Mouse (Mus musculus) testis, postnatal 10 days (tissue): ENCODE measurements around the gene Gpcpd1.
"Not testable (repeated sequence)": the region's sequence is repeated elsewhere in the genome, so short reads cannot be mapped to it uniquely, and the experiment has no call there.

Experiments used
- DNase-seq: peaks from one replicate; pipeline ENCODE4 v3.0.0; 2021; ENCODE audit warnings: low spot score

The Gpcpd1 gene

DNA sequence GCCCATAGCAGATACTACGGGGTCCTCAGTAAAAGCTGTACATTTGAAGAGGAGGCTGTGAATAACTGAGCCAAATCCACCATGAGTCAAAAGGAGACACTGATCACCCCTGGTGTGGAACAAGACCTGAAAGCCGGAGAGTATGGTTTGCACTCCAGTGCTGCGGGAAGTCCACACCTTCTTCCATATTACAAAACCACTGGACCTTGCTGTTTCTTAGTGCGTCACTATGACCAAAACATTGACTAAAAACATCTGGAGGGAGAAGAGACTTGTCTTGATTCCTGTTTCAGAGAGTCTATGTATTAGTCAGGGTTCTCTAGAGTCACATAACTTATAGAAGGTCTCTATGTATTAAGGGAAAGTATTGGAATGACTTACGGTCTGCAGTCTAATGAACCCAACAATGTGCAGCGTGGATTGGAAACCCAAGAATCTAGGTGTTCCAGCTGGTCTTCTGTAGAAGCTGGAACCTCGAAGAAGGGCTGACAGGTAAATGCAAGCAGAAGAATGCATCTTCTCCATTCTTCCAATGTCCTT lies at the start of gene Gpcpd1:
TSS of gene Gpcpd1 (minus strand) at position 490 of the 540 bp plus-strand sequence.
- DNase-seq: no peak

DNA sequence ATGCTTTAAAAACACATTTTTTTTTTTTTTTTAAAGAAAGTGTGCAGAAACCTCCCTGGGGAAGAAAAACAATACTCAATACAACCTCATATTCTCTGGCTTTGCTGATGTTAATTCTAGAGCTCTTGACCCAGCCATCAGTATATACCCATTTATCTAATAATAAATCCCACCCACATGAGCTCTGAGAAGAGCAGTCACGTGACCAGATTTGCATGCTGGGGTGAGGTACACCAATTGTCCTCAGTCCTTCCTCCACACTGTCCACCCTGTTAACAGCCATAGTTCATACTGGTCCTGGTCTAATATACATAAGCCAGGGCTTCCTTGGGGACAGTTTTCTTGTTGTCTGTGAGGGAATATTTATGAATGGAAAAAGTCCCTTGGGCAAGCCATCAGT lies 49.0 kb upstream of the Gpcpd1 start:
- DNase-seq: no peak

DNA sequence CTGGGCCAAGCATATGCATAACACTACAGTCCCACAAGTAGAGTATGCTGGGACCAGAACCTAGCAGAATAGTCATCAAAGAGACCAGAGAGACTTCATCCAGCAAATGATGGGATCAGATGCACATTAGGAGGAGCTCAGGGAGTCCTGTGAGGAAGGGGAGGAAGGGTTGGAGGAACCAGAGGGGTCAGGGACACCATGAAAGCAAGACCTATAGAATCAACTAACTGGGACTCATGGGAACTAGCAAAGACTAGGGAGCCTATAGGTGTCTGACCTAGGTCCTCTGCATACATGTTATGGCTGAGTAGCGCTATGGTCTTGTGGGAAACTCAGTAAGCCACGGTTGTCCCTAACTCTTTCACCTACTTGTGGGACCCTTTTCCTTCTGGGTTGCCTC lies 41.1 kb upstream of the Gpcpd1 start:
- no peak for DNase-seq

DNA sequence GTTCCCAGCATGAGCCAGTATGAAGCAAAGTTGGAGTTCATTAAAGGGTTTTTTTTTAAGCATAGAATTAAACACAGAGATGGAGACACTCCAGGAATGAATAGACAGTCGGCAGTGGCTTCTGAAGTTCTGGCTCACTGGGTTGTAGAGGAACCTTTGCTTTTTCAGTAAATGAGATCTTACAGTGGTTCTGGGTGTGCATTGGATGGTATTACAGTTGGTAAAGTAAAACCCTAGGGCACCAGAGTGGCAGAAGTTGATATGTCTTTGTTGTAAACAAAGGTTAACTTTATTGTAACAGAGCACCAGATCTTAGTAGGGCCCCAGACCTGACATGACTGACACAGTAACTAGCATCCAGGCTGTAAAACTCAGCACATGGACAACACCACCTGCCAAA lies 35.6 kb upstream of the Gpcpd1 start:
- no peak for DNase-seq

GRCm38 (mm10) chr2:132617693-132618092 lies 30.2 kb upstream of the Gpcpd1 start:
- DNase-seq: no peak

DNA sequence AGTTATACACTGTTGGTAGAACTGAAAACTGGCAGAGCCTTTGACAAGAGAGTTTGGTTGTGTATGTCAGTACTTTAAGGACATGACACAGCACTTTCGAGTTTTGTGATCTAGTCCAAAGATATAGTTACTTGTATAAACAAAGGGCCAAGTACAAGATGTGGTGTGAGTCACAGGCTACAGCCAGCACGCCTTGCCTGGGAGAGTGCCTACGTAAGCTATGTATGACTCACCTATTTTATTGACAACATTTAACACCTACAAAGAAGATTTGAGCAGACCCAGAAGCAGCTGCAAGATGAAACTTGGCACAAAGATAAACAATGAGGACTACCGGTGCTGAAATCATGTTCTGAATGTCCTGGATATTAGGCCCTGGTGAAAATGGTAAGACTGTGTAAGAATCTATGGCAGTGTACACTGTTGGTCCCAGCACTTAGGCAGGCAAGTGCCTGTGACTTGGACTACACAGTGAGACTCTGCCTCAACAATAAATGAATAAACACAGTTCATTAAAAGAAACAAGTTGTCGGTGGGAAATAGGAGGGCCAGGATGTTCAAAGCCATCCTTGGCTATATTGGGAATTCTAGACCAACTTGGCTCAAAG lies 26.2 kb upstream of the Gpcpd1 start:
- no peak for DNase-seq

DNA sequence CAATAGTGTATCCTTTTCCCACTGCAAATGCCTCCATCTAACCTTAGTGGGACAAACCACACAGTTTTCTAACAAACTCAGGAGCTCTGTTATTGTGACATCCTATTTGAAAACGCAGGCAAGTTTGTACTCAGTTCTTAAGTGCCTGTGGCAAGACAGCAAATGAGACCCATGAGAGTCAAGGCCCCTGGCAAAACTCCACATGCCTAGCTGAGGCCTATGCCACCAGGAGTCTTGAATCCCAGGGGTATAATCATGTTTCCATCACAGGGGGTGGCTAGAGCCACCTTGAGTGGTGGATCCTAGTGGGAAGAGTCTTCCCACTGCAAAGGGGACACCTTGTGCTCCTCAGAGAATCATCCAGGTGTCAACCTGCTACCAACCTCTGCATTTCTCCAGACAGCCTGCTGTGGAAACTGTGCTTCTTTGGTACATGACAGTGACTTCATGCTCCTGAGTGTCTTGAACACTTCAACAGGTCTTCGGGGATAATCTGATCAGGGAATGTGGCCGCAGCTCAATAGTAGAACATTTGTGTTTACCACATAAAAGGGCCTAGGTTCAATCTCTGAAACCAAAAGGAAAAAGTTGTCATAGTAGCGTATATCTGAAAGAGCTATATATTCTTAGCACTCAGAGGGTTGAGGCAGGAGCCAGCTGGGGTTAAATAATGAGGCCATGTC lies 24.2 kb upstream of the Gpcpd1 start:
- DNase-seq: no peak

DNA sequence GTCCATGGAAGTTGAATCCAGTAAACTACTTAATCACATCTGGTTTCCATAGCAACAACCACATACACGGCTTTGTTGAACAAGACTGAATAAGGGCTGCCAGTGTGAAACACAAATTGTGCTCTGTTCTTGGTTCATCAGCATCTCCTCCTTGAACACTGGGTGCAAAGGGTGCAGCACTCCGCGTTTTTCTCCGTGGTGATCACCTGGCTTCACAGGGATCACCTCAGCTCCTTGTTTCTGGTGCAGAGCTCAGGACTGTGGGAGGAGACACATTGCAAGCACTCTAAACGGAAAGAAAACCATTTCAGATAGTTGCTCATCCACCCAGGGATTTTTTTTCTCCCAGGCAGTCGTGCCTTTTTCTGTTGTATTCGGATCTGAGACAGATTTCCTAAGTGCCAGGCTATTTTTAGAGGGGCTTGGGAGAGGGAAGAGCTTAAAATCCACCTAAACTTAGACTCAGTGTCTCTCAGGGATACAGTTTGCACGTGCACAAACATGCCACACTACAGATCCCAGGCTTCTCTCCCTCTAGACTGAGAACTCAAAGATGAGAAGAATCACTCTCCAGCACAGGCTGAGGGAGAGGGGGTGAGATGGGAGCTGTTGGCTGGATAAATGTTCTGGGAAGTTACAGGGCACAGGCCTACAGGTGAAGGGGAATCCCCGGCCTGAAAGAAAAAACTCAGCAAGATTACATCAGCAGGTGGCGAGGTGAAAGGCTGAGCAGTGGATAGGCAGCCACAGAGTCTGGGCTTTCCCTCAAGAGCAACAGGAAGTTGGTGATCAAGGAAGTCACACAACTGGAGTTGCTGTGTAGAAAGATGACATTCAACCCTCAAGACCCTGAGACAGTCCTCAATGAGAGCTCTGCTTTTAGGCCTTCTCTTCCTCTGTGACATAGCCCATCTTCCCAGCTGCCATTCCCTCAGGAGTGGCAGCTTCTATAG lies 19.9 kb upstream of the Gpcpd1 start:
- DNase-seq: no peak

- DNase-seq: no peak
These were observed 18.4 kb upstream of the Gpcpd1 start for GRCm38 (mm10) chr2:132605795-132606563.

DNA sequence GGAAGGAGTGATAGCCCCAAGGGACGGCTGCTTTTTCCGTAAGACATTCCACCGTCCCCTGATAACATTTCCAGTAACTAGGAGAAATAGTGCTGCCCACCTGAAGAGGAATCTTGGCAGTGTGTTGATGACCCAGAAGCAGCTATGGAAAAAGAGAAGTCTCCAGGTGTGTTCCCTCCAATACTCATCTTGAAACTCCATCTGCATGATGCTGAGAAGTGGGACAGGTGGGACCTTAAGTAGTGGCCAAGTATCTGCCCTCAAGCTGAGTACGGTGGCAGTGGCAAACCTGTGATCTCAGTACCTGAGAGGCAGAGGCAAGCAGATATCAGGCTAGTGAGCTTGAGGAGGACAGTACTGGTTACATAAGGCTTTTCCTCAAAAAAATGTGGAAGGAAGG lies 17.4 kb upstream of the Gpcpd1 start:
- no peak for DNase-seq

DNA sequence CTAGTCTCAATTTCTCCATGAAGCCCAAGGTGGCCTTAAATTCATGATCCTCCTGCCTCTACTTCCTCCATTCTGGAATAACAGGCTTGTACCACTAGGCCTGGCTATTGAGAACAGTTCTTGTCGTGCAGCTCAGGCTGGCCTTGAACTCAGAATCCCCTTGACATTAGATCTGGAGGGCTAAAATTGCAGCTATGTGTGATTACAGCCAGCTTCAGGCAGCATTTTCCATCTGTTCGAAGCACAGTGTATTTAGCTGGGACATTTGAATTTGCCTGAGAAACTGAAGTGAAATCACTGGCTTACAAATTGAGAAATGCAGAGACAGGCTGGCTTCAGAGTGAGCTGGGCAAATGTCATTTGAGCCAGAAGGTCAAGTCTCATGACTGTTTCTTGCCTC lies 16.2 kb upstream of the Gpcpd1 start:
- DNase-seq: no peak

- DNase-seq: no peak
These were observed 14.2 kb upstream of the Gpcpd1 start for GRCm38 (mm10) chr2:132601777-132602176.

DNA sequence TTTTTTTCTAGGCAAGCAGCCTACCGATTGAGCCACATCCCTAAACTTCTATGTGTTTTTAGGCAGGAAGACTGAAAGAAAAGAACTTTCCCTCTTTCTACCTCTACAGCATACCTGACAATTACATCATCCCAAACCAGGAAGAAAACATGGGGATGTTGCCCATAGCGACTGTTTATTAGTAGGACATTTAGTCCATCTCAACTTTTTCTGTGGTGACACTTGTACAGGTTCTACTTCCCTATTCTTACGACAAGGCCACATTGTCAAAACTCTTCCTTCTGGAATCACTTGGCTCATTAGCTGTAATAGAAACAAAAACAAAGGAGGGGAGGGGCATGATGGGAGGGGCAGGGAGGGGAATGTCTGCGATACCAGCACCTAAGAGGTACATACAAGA lies 12.6 kb upstream of the Gpcpd1 start:
- no peak for DNase-seq

GRCm38 (mm10) chr2:132599127-132599526 lies 11.6 kb upstream of the Gpcpd1 start:
- no peak for DNase-seq

DNA sequence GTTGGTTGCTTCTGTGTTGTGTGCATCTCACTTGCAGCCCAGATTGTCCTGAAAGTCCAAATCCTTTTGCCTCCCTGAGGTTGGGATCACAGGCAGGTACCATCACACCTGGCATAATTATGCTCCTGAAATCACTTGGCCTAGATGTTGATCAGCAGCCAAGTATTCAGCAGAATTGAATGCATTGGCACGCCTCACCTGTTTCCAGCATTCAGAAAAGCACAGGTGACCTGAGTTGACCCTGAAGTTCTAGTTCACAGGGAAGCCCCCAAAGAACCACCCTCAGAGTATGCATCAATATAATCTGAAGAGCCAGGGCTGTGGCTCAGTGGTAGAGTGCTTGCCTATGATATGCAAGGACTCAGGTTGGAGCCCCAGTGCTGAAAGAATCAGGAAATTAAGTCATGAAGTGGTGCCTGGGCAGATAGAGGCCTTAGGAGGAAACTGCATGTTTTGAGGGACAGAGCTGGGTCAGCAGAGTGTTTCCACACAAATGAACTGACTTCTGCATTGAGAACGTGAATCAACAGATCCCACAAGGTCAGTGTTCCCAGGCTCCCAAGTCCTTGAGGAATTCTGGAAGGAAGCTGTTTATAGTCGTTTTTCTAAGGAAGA lies 10.4 kb upstream of the Gpcpd1 start:
- DNase-seq: no peak

DNA sequence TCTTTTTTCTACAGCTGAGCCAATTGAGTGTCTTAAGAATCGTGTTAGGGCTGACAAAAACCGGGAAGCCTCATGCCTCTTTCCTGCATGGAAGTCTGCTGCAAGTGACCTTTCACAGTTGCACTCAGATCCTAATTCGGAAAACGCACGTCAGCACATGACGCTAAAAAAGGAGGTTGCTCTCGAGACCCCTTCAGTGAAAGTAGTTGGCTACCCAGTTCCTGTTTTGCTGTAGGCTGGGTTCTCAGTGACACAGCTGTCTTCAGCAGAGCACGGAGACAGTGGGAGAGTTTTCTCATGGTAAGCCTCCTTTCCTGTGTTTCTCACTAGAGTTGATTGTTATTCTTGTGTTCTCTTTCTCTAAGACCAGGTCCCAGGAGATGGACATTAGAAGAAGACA lies 9.7 kb upstream of the Gpcpd1 start:
- DNase-seq: no peak

DNA sequence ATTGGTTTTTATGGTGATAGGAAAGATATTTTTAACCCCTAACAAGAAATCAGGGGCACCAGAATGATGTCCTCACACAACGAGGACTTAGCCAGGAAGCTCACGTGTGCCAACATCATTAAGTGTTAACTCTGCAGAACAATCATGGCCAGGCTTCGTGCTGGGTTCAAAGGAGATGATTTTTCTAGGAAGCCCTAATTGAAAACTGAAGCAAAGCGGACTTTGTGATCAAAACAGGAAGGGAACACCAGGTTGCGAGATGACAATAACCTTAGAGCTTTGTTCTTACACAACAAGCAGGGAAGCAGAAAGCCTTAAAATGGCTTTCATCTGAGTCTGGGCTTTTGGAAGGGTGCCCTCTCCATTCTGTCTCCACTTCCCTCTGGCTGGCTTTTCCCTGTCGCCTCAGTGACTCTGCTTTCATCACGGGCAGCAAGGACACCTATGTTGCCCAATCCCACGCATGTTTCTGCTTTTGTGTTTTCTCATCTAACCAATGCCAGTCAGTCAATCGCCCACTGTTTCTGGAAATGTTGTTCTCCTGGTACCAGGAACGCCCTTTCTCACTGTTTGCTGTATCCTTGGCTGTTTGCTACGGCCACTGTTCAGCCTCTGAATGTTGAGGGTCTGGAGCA lies 8.2 kb upstream of the Gpcpd1 start:
- DNase-seq: no peak

GRCm38 (mm10) chr2:132592126-132592525 lies 4.6 kb upstream of the Gpcpd1 start:
- no peak for DNase-seq

DNA sequence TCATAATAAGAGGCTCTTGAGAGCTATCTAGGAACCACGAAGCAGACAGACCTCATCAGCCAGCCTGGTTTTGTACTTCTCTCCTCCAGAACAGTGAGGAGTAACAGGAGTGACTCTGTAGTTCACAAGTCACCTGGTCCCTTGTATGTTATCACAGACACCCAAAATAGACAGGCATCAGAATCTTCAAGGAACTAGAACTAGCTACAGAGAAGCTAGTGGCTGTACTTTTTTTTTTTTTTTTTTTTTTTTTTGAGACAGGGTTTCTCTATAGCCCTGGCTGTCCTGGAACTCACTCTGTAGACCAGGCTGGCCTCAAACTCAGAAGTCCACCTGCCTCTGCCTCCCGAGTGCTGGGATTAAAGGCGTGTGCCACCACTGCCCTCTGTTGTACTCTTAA lies 4.0 kb upstream of the Gpcpd1 start:
- DNase-seq: not testable (repeated sequence)

DNA sequence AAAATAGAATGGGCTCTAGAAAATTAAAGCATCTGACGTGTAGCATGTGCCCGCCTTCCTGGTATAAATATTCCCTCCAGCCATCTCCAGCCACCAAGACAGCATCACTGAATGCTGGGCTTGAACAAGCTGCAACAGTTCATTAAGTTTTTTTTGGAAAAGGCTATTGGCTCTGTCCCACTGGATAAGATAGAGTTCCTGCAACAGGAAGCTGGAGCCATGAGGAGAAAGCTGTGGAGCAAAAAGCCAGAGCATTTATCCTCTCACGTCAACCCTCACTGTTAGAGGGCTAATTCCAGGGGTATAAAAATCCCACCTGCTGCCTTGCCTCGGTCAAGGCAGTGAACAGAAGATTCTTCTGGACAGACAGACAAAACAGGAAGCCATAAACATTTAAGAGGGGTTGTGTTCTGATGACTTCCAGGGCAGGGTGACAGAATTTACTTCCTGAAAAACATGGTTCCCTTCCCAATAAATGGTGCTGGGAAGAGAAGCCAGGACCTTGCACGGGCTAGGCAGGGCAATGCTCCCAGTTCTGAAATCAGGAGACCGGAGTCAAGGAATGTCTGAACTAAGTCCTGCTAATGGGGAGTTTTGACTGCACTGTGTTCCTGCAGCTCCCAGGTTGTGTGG lies 2.5 kb upstream of the Gpcpd1 start:
- no peak for DNase-seq
